Mouse (Mus musculus) right cerebral cortex, adult 18-20 months (tissue): Measurements from ENCODE around the gene Romo1.
"Not testable (repeated sequence)": the region's sequence is repeated elsewhere in the genome, so short reads cannot be mapped to it uniquely, and the experiment has no call there.

Experiments used
- DNase-seq: peaks from one replicate; pipeline ENCODE4 v3.0.0; 2022; ENCODE audit warnings: mixed read lengths

The Romo1 gene

DNA sequence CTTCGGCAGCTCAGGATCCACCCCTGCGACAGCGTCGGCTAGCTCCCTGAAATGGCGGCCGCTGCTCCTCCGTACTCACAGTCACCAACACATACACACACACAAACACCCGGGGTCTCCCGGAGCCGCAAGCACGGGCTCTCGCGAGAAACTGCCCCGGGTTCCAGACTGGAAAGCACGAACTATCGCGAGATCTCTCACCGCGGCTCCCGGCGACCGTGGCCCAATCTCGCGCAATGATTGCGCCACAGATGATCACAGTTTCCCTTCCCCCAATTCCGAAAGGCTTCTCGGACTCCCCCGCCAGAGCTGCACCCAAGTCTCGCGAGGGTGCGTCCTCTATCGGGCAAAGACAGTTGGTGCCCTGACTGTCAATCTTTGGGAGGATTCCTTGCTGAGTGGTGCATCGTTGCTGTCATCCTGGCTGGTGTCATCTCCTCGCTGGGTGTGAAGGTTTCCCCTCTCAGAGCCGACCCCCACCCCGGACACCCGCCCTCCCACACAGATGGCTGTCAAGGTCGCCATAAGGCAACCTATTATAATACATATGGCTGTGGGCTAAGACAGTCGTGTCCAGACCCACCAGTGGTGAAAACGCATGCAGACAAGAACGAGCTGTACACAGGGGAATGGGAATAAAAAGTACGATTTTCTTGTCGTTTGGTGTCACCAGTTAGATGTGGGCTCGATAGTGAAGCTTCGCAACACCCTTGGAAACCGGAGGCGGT is 36.4 kb downstream of the Romo1 start, which contains the start of gene Rbm39:
TSS of gene Rbm39 (minus strand) at position 145 of the 728 bp plus-strand sequence.
- DNase-seq: peak; percentile 100

DNA sequence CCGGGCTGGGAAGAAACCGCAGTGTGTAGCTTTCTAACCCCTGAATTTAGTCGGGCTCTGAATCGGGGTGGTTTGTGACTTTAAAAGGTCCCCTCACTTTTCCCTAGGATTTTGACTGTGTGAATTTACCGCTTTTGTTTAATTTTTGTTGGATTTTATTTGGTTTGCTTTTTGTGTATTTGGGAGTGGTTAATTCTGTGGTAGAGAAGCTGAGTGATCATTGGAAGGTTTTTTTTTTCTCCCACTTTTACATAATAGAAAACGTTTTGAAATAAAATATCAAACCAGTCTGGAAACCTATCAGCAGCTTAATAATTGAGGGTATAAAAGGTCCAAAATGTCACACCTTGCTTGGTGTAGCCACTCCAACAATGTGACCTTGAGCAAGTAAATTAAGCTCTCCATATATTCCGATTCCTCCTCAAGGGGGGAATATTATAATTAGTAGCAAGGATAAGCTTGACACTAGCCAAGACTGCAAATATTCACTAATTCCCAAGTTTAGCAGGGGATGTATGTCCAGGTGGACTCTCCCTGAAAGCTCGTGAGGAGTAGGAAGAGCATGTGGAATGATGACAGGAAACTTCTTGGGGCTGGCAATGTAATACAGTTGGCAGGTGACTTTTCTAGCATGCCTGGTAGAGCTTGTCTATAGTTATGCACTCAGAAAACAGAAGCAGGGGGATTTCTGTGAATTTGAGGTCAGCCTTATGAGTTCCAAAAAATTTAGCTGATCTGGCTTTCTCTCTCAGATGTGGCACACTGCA is 37.2 kb downstream of the Romo1 start:
- DNase-seq: no peak

DNA sequence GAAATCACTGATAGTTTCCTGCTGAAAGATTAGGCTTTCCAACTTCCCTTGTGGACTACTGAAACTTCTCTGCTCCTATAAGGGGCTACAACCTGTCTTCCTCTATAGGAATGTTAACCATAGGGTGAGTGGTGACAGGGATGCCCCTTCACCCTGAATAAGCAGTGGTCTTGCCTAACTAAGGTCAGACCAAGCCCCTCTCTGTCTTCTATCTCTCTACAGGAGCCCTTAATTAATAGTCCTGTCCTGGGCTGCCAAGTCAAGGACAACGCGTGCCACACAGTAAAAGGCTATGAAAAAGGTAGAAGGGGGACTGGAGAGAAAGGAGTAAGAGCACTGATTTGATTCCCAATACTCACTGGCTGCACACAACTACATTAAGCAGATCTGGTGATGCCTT is 37.8 kb downstream of the Romo1 start:
- no peak for DNase-seq

DNA sequence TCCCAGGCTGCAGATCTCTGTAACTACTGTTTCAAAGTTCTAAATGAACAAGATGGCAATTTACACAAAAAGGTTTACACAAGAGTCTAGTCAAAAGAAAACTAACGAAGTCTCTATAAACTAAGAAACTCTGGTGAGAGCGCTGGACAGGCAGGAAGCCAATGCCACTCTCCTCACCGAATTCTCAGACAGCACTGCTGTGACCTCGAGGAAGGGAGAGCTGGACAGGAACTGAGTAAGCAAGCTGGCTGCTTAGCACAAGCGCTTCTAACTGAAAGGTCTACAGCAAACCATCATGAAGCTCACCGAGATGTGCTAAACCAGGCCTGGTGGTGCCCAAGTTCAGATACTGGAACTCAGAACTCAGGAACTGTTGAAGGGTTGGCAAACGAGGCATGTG is 45.4 kb downstream of the Romo1 start:
- not testable (repeated sequence) for DNase-seq

DNA sequence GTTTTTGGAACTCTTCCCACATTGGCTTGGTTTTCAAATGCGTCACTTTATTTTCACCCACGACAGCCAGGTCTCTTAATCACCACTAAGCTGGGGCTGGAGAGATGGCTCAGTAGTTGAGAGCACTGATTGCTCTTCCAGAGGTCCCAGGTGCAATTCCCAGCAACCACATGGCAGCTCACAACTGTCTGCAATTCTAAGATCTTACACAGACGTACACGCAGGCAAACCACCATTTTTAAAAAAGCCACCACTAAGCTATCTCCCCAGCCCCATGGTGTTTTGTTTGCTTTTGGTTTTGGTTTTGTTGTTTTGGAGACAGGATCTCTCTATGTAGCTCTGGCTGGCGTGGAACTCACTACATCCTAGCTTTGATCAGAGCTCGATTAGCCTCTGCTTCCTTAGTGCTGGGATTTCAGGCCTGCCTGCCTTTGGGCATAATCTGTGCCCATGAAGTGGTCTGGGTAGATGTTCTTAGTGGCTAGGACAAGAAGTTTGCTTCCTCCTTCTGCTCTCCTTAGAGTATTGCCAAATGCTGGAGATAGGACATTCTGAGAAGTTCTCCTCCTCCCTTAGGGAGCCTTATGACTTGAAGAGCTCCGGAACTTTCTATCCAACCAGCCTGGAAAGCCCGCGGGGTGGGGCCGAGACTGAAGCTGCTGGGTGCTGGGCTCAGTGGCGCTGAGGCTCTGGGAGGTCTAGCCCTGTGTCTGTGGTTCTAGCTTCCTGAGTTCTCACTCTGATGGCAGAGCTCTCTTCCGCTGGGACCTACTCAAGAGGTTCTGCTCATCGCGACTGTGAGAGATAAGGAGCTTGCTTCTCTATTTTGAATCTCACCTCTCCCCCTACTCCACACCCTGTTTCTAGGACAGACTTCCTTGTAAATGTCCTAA is 46.4 kb downstream of the Romo1 start:
- no peak for DNase-seq

DNA sequence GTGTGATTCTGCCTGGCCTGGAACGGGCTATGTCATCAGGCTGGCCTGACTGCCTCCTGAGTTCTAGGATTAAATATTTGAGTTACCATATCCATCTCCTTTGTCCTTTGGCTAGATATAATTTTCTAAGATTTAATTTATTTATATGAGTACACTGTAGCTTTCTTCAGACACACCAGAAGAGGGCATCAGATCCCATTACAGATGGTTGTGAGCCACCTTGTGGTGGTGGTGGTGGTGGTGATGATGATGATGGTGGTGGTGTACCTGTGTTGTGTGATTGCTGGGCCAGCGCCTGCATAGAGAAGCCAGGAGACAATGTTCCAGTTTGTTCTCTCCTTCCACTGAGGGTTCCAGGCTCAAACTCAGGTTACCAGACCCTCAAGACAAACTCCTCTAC is 47.7 kb downstream of the Romo1 start:
- no peak for DNase-seq

DNA sequence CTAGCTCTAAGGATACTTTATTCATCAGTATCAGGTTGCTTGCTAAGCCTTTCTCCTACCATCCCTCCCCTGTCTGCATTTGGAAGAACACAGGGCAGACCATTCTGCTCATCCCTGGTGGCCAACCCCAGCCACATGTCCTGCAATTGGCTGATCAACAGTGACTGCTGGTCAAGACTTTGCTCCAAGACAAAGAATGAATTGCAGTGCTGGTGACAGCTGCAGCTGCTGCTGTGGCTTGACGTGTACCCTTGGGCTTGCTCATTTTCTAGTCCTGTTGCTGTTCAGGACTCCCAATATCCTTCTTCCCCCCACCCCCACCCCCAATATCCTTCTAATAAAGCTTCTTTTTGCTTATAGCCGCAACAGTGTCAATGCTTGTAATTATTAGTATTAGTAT is 48.2 kb downstream of the Romo1 start:
- no peak for DNase-seq

DNA sequence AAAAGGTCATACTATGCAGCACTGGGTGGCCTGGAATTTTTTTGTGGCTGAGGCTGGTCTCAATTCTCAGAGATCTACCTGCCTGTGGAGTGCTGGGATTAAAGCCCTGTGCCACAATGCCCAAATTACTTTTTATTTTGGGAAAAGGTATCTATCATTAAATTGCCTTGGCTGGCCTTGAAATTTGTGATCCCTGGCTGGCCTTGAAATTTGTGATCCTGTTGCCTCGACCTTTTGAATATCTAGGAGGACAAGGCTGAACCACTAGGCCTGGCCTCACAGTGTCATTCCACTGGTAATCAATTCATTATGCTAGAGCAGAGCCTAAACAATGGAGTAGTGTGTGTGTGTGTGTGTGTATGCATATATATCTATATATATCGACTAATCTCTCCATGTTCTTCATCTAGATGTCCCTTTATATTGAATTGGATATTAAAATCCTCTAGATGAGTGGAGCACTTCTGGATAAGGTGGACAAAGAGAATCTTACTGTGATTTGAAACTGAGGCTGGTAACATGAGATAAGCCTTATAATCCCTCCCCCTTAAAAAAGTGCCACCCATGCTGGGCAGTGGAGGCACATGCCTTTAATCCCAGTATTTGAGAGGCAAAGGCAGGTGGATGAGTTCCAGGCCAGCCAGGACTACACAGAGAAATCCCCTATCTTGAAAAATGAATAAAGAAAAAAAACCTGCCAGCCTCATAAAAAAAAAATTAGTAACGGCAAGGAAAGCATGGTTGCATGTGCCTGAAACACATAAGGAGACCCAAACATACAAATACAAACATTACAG is 49.4 kb downstream of the Romo1 start:
- no peak for DNase-seq

DNA sequence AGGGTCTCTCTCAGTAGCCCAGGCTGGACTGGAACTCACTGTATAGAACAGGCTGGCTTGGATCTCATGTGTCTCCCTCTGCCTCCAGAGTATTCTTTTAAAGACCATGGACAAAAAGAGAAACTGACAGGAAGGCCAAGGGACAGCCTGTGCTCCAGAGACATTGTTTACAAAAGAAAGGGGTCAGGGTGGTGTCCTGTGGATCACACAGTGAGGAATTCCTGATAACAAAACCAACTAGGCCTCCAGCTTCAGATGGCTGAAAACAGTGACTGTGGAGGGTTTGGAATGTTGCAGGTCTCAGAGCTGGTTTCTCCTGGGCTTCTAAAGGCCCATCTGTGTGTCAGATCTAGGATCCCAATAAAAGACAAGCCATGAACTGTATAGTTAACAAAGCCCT is 50.7 kb downstream of the Romo1 start:
- DNase-seq: no peak
